Mouse (Mus musculus): ENCODE measurements around the gene B3gnt9.
A peak's percentile ranks its signal among the peaks of the same experiment; 100 is the strongest.

Gene B3gnt9

DNA sequence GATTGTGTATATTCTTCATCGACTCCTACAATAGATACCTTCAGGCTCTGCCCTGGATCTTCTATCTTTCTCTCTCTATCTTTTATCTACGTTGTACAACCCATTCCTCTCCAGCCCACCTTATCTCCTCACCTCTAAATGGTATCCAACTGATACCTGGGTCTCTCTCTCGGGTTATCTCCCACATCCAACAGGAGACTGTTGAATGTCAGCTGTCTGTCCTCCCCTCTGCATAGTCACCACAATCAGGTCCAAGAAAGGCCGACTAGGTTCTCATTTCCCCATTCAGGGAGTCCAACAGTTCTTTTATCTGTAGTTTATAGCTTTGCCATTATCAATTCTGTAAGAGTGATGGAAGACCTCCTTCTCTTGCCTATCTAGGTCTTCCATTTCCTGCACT lies 27.3 kb upstream of the B3gnt9 start:
- DNase-seq (ENCODE audit: low spot score in 2 of 2), result no peak

DNA sequence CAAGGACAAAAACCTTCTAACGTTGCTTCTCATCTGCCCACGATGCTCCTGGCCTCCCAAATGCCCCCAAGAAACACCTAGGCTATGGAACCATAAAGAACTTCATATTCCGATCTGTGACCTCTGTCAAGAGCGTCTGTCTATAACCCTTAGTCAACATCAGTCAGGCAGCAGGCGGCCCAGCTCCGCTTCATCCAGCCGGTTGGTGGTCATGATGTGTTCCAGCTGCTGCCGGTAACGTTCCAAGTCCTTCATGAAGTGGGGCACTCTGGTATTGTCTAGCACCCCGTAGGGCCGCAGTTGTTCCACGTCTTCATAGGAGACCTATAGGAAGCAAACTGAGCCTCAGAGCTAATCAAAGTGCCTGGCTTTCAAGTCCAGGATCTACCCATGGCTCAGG lies 26.9 kb upstream of the B3gnt9 start:
- DNase-seq (ENCODE audit: low spot score in 2 of 2), result no peak

DNA sequence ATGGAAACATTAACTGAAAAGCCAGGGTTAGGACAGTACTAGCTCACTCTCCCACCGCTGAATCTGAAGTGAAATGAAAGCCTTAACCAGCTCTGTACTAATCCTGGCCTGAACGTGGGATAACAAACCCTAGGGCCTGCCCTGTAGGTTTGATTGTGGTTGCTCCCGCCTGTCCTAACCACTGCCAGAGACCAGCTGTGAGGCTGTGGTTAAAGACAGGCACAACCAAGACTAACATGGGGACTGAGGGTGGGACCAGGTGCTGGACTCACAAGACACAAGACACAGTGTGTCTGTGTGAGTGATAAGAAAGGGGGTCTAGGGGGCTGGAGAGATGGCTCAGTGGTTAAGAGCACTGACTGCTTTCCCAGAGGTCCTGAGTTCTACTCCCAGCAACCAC lies 25.6 kb upstream of the B3gnt9 start:
- DNase-seq (ENCODE audit: low spot score in 2 of 2), result no peak

DNA sequence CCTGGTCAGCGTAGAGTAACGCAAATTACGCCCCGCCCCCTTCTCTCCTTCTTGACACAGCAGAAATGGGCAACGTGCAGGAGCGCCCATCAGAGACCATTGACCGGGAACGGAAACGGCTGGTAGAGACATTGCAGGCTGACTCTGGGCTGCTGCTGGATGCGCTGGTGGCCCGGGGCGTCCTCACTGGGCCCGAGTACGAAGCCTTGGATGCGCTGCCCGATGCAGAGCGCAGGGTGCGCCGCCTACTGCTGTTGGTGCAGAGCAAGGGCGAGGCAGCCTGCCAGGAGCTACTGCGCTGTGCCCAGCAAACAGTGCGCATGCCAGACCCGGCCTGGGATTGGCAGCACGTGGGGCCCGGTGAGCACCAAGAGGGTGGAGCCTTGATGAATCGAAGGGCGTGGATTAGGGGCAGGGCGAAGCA lies 24.0 kb upstream of the B3gnt9 start:
- peak; percentile 70 to 81 for DNase-seq (ENCODE audit: low spot score in 2 of 2)

DNA sequence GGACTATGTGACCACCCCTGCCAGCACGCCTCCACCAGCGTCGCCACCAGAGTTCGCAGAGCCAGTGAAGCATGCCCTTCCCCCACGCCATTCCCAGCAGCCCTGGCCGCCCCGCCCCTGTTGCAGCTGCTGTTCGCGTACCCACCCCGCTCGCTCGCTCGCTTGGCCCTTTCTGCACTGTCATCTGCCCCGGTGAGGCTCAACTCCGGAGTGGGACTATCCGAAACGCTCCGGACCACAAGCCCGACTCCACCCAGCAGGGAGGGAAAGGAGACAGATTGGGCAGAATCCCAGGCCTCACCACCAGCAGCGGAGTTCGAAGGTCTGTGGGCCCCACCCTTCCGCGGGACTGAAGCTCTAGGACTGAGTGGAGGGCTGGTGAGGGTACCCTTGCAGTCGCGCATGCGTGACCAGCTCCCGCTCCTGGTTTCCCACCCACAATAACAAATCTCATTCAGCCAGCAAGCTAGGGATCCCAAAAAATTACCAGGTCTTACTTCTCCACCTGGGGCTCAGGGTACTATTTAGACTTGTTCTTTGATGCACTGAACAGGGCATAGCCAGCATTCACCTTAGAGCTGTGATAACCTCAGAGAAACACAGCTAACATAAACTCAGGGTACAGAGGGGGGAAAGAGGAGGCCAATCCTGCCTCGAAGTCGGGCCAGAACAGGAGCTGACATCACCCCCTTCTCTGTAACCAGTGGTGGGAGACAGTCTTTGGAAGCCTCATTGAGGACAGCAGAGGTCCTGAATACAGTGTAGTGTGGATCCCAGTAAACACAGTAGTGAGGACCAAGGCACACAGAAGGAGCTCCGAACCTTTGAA lies 21.6 kb upstream of the B3gnt9 start:
- peak in 1 of 2 experiments; percentile 45 for DNase-seq (ENCODE audit: low spot score in 2 of 2)

DNA sequence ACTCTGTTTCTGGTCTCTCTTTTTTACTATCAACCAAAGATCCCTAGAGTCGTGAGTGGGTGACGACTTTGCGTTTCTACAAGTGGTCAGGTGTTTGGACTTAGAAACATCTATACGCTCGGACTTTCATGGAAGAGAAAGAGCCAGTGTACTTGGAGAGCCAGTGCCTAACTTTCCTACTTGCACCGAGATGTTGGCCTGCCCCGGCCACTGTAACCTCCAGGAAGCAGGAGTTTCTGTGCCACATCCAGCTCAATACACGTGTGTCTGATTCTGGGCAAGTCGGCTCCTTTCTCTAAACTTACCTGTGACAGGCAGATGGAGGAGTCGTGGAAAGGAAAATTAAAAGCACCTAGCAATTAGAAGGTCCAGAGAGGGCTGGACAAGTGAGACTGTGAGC lies 20.9 kb upstream of the B3gnt9 start, which contains the start of gene Nol3:
Gene Nol3, plus strand, starts transcription at position 301 of the 400 bp plus-strand sequence.
- DNase-seq (ENCODE audit: low spot score in 2 of 2), result no peak

DNA sequence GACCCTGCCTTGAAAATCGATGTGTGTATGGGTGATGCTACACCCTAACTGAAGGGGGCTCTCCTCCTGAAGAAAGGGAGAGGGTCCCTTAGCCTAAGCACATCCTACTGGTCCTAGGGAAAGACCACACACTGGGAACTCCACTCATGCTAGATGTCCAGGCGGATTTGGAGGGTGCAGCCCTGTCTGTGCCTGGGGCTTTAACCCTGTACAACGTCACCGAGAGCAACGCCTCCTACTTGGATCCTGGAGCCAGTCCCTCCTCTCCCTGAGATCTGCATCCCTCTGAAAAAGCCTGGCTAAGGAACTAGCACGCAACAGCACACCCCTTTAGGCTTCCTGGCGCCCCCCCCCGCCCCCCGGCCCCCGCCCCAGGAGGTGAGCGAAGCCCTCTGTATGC lies 20.4 kb upstream of the B3gnt9 start:
- no peak for DNase-seq (ENCODE audit: low spot score in 2 of 2)

DNA sequence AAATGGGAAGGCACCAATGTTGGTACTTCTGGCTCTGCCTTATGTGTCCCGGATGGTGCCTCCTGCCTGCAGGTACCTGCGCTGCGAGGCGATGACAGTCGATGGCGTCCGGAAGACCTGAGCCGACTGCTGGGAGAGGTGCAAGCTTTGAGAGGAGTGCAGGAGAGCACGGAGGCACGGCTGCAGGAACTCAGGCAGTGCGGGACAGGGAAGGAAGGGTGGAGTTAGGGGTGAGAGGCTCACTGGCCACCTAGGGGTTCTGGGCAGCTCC lies 15.9 kb upstream of the B3gnt9 start:
- no peak for DNase-seq (ENCODE audit: low spot score in 2 of 2)

DNA sequence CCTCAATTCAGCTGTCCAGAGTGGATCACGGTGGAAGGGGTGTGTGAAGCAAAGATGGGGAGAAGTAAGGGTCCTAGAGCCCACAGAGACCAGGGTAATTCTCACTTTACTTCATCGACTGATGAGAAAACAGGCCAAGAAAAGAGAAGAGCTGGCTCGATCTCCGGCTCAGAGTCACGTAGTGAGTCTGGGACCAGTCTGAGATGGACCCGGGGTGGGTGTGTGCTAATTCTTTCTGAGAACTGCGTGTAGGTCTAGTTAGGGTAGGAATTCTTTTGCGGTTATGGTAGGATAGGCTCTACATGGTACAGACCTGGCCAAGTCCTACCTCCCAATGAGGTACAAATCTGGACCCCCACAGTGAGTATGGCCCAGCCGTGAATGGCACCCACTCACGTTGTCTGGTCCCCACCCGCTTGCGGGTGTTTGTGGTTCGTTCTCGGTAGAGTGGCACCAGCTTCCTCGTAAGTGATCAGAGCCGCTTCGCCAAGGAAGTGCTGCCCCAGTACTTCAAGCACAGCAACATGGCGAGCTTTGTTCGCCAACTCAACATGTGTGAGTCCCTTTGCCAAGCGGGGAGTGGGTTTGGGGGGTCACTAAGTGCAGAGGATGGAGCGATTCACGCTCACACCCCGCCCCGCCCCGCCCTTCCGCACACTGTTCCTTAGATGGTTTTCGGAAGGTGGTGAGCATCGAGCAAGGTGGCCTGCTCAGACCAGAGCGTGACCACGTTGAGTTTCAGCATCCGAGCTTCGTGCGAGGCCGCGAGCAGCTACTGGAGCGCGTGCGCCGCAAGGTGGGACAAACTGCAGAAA lies 15.4 kb upstream of the B3gnt9 start:
- DNase-seq (ENCODE audit: low spot score in 2 of 2), result no peak

DNA sequence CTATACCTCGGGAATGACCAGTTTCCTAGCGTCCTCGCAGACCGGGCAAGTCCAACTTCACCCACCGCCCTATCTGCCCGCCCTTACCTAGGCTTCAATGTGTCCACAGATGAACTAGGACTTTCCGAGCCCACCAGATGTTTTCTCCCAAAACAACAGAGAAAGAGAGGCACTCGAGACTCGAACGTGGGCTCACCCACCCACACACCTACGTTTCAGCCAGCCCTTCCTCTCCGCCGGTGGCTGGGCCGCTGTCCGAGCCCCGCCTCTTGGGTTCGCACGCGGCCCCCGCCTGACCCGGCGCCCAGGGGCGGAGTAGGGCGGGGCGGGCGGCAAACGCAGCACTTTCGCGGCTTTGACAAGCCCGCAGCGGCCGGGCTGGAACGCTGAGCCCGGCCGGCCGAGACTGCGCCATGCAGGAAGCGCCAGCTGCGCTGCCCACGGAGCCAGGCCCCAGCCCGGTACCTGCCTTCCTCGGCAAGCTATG lies 14.6 kb upstream of the B3gnt9 start, which contains the start of gene Hsf4:
Gene Hsf4, plus strand, starts transcription at position 341 of the 487 bp plus-strand sequence.
- peak; percentile 70 to 78 for DNase-seq (ENCODE audit: low spot score in 2 of 2)

DNA sequence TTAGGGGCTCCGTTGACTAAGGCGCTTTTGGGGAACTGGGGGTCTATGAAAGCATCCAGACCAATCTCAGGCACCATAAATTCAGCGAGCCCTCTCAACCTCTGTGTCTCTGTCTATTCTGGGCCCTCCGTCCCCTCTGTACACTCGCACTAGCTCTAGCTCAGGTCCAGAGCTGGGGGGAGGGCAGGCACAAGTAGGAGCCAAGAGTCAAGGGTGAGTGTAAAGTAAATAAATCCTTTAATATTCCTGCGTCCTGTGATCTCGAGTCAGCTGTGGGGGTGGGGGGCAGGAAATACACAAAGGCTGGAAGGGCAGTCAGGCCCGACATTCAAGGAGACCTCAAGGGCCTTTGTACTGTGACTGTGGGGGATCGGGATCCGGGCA lies 14.1 kb upstream of the B3gnt9 start:
- no peak for DNase-seq (ENCODE audit: low spot score in 2 of 2)

DNA sequence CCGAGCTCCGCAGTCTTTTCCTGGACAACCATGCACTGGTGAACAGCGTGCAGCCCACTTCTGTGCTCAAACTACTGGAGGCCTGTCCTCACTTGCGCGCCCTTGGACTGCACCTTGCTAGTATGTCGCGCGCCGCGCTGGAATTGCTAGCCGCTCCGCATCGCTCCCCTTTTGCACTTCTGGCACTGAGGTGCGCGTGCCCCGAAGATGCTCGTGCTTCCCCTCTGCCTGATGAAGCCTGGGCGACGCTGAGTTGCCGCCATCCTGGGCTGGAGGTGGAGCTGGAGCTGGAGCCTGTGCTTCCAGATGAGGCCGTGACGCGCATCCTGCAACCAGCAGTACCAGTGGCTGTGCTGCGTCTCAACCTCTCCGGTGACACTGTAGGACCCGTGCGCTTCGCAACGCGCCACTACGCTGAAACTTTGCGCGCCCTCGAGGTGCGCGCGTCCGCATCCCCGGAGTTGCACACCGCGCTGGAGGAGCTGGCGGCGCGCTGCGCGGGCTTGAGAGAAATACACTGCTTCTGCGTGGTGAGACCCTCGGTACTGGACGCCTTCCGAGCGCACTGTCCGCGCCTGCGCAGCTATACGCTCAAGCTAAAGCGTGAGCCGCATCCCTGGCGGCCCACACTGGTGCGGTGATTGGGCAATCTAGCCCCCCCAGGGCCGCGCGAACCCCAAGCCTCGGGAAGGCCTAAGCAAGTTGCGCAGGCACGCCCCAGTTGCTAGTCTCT lies 13.6 kb upstream of the B3gnt9 start:
- DNase-seq (ENCODE audit: low spot score in 2 of 2), result no peak

DNA sequence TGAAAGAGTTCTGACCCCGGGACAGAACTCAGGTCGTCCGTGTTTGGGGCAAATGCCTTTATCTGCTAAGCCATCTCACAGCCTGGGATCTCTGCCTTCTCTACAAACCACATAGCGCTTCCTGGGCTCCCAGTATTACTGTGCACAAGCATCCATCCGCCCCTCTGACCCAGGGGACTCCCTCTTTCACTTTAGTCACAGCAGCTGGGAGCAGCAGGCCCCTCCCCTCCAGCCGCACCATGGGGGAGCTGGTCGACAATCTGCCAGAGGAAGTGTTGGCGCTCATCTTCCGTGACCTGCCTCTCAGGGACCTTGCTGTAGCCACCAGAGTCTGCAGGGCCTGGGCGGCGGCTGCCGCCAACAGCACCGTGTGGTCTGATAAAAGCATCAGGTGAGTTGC lies 11.8 kb upstream of the B3gnt9 start:
- DNase-seq (ENCODE audit: low spot score in 2 of 2), result no peak

DNA sequence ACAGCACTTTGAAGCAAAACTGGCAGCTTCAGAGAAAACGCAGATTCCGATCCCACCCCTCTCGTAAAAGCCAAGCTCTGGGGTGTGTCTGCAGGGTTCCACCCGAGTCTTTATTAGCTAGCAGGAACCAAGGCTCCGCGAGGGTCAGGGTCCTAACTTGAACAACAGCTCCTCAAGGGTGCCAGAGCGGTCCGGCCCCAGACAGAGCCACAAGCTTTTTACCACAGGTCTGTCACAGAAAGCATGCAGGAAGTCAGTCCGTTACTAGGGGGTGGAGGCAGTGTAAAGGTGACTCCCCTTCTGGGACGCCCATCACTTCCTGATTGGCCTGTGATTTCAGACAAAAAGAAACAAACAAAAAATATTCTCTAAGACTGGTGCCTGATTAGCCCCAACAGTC lies 10.2 kb upstream of the B3gnt9 start:
- no peak for DNase-seq (ENCODE audit: low spot score in 2 of 2)

DNA sequence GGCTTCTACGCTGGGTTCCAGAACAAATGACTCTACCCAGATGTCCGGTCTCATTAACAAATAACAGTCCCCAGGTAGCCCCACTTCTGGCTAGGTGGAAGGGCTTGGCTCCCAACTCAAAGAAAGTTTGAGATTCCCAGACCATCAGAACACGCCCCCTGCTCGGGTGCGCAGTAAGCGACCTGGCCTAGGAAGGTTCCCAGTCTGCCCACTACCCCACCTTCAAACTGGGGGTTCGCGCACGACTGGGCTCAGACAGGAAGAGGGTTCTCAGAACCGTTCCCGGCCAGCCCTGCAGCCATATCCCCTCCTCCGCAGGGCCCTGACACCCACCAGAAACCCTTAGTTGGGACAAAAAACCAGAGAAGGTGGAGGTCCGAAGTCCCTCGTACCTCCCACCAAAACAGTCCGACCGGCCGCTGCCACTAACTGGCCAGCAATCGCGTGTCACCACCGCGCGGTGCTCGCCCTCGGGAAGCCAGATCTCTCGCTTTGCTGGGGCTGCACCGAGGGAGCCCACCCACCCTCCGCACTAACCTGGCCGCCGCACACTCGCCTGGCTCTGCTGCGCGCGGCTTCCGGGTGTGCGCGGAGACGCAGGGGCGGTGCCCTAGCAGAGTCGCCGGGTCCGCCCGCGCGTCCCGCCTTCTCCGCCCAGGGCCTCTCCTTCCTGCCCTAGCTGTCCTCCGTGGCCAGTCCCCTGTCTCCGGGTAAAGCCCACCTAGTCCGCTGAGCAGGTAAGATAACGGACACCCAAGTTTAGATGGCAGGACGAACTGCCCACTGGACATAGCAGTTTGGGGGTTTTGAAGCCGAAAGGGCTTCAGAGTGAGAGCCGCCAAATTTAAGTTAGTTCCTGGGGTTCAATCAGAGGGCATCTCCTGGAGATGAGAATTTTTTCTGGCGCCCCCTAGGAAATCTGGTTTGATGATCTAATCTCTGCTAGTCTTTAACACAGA lies 9.3 kb upstream of the B3gnt9 start, which contains the start of the genes Tradd and Fbxl8:
Gene Tradd, minus strand, starts transcription at position 586 of the 959 bp plus-strand sequence.
Gene Fbxl8, plus strand, starts transcription at position 625 of the 959 bp plus-strand sequence.
- peak; percentile 80 to 83 for DNase-seq (ENCODE audit: low spot score in 2 of 2)

DNA sequence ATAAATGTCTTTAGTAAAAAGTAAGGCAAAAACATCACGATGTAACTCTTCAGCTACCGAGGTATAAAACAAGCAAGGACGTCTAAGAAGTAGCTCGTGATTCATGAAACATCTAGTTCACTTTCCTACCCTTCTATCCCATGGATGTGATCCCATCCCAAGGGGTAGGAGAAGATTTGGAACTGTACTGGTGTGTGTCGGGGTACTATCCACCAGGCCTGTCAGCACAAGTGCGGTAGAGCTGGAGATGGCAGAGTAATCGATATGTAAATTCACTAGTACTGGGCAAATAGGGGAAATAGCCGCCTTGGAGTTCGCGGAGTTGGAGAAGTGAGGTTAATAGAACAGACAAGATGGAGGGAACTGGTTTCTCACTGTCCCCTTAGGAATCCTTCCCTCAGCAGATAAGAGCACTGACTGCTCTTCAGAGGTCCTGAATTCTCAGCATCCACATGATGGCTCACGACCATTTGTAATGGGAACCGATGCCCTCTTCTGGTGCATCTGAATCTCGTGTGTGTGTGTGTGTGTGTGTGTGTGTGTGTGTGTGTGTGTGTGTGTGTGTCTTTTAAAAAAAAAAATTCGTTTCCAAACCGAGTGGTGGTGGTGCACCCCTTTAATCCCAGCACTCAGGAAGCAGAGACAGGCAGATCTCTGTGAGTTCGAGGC lies 8.4 kb upstream of the B3gnt9 start:
- DNase-seq (ENCODE audit: low spot score in 2 of 2), result no peak

DNA sequence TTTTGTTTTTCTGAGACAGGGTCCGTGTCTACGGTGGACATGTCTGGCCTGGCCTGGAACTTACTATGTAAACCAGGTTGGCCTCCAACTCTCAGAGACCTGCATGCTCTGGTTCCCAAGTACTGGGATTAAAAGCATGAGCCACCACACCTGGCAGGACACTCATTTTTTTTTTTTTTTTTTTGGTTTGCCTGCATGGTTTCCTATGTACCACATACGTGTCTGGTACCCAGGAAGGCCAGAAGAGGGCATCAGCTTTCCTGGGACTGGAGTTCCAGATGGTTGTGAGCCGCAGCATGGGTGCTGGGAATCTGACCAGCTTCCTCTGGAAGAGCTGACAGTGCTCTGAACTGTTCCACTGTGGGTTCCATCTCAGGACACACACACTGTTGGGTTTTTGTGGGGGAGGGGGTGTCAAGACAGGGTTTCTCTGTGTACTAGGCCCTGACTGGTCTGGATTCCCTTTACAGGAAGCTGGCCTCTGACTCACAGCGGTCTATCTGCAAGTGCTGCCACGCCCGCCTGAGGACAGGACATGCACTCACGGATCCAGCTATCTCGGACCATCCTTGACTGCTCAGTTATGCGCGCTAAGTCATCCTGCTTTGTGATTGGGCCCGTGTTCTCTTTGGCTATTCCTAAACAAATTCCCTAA lies 6.5 kb upstream of the B3gnt9 start:
- no peak for DNase-seq (ENCODE audit: low spot score in 2 of 2)

DNA sequence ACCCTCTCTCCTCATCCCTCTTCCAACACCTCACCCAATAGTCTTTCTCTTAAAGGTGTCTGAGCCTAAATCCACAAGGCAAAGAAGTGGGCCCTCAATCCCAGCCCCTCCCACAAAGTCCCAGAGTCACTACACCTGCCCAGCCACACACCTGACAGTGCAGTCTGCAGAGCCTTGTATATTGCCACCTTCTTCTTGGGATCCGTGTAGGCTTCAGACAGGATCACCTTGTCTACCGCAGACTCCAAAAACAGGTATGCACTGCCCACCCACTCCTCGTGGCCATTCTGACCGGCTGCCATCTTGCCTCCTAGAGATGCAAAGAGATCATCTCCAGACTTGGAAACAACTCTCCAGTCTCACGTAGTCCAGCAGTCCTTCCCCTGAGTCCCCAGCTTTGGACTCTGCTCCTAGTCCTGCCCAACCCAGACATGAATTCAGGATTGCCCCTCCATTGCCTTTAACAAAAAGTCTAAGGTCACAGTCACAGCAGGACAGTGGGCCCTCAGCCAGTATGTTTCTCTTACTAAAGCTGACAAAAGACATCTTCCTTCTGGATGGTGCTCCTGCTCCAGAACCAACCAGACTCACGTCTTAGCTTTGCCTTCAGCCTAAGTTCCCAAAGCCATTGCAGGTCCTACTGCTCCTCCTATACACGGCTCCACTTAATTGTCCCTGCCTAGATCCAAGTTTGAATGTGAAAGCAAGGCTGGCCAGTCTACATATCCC lies 5.6 kb upstream of the B3gnt9 start:
- no peak for DNase-seq (ENCODE audit: low spot score in 2 of 2)

DNA sequence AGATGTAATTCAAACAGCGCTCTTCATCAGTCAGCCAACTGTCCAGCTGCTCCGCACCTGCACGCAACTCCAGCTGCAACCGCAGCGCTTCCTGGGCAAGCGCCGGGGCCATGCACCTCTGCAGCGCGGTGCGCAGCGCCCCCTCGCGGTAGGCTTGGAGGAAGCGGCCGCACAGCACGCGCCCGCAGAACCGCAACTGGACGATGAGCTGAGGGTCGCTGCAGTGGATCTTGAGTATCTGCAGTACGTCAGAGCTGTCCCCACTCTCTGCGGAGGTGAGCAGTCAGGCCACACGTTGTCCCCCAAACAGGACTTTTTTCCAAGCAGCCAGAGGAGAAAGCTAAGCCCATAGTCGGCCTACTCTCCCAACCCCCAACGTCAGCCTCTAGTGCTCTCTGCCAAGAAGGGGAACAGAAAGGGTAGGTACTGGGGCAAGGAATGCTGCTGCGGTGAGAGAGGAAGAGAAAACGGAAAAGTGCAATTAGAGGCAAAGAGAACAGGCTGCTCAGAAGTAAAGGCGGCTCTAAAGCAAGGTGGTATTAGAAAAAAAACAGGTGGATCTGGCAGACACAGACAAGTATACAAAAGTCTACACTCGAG lies 4.9 kb upstream of the B3gnt9 start:
- peak in 1 of 2 experiments; percentile 54 for DNase-seq (ENCODE audit: low spot score in 2 of 2)
